Mouse (Mus musculus) cerebellum, adult 18-20 months (tissue): ENCODE results near the gene Ube2o.
"Not testable (repeated sequence)": the region's sequence is repeated elsewhere in the genome, so short reads cannot be mapped to it uniquely, and the experiment has no call there.

Experiments used
- DNase-seq, 2 experiments: peaks; one replicate each; pipeline ENCODE4 v3.0.0; 2021

Ube2o gene

DNA sequence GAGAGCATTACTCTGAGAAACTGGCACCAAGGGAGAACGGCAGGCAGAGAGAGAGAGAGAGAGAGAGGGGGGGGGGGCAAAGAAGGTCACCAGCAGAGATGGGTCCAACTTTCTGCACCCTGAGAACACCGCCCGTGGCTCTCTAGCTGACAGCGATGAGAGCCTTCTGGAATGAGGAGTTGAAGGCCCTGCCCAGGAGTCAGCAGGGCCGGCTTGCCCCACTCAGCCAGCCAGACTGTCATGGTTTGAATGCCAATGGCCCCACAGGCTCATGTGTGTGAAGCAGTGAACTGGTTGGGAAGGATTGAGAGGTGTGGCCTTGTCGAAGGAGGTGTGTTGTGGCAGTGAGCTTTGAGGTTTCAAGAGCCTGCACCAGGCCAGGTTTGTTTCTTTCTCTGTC is 32.0 kb upstream of the Ube2o start:
- no peak for DNase-seq

DNA sequence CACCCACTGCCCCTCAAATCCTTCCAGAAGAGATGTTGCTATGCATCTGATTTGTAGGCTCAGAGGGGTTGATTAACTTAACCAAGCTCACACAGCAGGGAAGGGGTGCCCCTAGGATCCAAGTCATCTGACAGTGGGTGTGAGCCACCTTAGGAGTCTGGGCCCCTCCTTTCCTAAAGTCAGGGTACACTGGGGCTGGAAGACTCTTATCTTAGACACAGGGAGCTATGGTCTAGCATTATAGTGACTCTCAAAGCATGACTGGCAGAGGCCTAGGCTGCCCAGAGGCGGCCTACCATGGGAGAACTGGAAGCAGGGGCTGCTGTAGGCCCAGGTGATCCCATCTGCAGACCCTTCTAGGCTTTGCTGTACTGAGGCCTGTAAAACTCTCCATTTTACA is 31.3 kb upstream of the Ube2o start:
- no peak for DNase-seq

DNA sequence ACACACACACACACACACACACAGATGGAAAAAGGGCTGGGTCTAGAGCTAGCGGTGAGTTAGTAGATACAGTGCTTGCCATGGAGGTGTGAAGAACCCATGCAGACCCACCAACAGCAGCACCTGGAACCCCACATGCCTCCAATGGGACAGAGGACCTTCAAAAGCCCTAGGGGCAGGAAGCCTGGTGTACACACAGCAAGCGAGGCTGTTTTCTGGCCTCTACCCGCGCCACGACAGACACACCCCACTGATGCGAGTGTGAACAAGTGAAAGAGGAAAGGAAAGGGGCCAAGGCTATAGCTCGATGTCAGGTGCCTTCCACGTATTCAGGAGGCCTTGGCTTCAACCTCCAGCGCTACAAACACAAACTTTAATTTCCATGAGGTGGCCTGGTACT is 30.6 kb upstream of the Ube2o start:
- DNase-seq = no peak

DNA sequence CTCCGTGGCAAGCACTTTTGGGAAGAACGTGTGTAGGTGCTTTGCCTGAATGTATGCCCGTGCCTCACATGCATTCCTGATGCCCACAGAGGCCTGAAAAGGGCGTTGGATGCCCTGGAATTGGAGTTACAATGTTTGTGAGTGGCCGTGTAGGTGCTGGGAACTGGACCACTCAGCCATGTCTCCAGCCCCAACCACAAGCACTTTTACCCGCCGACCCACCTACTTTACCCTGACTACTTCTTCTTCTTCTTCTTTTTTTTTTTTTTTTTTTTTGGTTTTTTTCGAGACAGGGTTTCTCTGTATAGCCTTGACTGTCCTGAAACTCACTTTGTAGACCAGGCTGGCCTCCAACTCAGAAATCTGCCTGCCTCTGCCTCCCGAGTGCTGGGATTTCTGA is 29.9 kb upstream of the Ube2o start:
- DNase-seq = not testable (repeated sequence)

DNA sequence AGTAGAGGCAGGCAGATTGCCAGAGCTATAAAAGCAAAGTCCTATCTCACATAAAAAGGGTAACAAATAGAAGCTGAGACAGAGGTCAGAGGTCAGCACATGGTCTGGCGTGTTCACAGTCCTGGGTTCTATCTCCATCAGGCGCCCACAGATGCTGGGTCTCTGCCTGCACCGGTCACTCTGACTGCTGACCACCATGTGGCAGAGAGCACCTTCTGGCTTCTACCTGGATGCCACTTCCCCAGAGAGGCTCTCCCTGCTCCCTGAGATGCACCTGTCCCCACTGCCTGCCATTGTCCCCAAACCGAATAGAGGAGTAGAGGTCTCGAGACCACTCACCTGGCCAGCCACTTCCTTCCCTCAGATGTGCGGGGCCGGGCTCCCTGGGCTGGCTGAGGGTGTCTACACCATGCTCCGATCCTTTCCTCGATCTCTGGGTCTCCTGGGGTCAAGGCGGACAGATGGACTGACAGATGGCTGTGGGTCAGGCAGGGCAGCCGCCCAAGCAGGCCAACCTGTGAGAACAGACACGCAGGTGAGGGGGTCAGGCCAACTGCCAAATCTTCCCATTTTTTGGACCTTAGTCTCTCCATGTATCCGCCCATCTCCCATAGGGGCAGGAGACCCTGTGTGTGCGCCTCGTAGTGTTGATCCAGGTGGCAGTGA is 28.9 kb upstream of the Ube2o start:
- DNase-seq = peak; percentile 92 to 95

DNA sequence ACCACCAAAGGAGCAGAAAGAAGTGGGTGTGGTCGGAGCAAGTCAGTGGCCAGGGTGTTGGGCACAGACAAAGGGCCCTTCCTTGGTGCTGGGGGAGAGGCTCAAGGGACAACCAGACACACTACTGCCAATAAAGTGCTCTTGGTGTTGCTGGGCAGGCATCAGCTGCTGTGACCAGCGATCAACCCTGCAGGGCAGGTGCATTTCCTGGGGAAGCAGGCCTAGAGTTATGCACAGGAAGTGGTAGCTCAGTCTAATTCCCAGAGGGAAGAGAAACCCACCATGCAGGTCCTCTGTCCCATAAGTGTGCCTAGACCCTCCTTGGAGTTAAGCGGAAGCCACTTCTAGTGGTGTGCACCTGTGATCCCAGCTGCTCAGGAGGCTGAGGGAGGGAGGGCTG is 26.5 kb upstream of the Ube2o start:
- no peak for DNase-seq

DNA sequence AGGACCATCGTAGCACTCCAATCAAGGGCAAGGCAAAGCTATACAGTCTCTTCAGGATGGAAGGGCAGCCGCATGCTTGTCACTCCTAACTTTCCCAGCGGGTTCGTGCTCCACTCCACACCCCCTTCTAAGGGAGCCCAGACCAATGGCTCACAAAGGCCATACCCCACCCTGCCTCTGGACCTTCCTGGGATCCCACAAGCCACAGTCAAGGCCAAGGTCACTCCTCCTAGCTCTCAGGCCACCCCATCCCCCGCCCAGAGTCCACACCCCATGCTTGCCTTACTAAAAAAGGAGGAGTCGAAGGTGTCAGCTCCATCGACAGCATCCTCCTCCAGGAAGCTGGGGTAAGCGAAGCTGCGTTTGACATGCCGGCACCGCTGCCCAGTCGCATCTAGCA is 22.9 kb upstream of the Ube2o start:
- no peak for DNase-seq

DNA sequence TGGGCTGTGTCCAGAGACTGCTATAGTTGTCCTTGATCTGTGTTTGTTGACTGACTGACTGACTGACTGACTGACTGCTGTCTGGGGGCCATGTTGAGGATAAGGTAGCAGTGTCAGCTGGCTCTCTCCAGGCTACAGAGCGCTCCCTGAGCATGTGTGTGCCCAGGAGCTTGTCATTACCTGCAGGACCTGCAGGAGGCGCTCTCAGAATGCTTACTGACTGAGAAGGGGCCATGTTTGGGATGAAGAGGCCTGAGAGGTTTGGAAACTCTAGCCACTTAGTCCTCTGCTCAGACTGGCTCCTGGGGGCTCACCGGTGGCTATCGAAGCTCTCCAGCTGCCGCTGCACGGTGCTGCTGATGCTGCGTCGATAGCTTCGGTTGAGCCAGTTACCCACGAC is 22.1 kb upstream of the Ube2o start:
- no peak for DNase-seq

DNA sequence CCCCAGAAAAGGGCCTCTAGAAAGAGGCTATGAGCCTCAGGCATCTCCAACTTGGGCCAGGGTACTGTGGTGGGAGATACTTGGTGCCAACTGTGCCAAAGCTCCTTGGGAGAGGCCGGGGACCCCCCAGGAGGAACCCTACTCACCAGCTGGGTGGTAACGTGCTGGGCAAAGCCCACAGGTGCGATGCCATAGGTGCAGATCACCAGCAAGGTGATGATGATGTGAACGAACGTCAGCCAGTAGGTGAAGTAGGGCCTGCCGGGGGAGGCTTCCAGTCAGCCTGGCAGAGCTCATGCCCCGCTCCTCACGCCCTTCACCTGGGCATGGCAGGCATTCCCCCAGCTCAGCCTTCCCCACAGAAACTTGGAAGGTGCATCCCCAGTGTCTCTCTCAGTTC is 20.8 kb upstream of the Ube2o start:
- DNase-seq = no peak

DNA sequence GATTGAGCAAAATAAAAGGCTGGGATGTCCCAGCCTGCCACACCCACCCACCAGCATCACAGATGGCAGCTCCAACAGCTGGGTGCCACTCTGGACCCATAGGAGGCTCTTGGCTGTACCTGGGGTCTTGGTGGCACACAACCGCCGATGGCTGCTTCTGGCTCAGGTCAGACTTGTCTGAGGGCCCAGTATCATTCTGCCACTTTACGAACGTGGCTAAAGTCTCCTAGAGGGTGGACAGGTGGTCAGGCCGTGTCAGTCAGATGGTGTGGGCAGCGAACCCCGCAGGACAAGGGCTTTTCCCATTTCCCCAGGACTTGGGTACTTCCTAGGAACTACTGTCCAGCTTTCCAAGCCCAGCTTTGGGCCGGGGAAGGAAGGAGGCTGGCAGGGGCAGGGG is 19.9 kb upstream of the Ube2o start:
- DNase-seq = no peak

DNA sequence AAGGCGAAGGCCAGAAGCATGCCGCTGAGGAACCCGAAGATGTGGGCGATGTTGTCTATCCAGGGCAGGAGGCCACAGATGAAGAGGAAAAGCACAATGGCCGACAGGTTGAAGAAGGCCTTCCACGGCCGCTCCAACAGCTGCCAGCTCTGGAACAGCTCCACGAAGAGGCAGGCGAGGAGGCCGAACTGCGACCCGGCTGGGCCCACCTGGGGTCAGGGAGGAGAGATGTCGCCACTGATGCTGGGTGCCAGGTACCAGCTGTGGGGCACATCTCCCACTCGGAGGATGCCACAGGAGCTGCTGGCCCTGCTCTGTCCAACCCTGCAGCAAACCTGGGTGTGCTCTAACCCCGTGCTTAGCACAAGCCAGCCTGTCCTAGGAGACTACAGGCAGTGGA is 18.0 kb upstream of the Ube2o start:
- DNase-seq = no peak

DNA sequence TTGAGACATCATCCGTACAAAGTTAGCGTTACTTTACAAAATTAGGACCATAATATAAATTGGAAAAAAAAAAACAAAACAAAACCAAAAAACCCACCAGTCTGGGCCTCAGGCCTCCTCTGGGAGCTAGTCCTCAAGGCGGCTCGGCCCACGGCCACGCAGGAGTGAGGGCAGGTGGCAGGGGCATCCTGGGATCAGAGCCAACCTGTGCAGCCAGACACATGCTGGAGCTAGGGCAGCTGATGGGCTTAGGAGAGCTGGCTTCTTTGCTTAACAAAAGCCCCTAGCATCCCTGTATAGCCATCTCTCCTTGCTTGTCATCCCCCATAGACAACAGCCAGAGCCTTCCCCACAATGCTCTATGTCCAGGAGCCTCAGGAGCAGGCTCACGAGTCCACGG is 16.9 kb upstream of the Ube2o start:
- no peak for DNase-seq

DNA sequence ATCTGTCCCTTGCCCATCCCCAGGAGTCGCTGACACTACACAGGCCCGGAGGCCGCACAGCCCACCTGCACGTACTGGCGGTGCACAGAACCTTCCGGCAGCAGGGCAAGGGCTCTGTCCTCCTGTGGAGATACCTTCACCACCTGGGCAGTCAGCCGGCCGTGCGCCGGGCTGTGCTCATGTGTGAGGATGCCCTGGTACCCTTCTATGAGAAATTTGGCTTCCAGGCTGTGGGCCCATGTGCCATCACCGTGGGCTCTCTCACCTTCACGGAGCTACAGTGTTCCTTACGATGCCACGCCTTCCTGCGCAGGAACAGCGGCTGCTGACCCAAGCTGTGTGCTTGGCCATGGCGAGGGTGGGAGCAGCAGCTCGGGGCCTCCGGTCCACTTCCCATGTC is 15.5 kb upstream of the Ube2o start:
- no peak for DNase-seq

DNA sequence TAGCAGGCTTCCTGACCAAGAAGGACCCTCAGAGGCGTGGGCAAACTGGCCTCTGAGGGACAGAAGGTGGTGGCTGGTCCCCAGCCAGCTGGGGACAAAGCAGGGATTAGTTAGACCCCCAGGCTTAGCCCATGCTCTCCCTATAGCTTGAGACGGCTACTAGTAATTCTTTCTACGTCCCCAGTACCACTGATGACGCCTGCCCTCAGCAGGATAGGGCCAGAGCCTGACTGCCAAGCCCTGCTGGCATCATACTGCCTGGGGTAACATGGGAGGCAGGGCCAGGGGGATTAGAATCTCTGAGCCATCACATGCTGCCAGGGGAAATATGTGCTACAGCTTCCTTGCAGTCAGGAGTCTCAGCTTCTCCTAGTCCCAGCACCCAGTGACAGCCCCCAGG is 12.1 kb upstream of the Ube2o start:
- no peak for DNase-seq

DNA sequence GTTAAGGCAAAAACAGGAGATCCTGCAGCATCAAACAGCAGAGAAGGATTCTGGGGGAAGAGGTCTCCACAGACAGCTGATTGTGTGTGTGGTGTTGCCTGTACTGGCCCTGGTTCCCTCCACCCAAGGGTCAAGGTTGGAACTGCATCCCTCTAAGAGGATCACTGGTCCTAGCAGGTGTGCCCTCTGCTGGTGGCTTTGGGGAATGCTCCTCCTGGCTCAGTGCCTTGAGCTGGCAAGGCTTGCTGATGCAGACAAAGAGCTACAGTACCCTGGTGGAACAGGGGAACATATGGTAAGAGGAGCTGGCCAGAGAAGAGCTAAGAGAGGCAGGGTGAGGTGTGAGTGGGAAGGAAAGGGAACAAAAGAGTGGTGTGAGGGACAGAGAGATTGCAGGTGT is 11.2 kb upstream of the Ube2o start:
- DNase-seq = peak; percentile 98 to 100

DNA sequence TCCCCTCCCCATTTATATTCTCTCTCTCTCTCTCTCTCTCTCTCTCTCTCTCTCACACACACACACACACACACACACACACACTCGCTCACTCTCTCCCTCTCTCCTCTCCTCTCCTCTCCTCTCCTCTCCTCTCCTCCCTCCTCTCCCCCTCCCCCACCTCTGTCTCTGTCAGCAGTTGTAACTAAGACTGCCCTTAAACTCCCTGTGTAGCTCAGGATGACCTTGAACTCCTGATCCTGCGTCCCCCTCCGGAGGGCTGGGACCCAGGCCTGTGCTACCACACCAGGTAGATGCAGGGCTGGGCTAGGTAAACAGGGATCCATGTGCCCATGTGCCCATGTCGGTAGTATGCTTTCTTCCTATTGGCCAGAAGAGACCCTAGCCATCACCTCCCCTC is 10.4 kb upstream of the Ube2o start:
- DNase-seq = no peak

DNA sequence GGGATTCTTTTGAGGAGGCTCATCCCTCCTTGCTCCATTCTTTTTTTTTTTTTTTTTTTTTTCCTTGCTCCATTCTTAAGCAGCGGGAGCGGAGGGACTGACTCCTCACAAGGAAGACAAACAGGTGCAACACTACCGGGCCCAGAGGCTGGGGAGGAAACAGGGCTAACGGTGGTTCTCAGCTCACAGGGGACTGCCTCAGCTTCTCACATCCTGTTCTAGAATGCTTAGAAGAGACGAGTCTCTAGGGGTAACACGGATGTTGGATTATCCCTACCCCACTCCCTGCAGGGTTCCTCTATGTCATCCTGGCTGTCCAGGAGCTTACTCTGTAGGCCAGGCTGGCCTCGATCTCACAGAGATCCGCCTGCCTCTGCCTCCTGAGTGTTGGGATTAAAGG is 8.3 kb upstream of the Ube2o start:
- no peak for DNase-seq

DNA sequence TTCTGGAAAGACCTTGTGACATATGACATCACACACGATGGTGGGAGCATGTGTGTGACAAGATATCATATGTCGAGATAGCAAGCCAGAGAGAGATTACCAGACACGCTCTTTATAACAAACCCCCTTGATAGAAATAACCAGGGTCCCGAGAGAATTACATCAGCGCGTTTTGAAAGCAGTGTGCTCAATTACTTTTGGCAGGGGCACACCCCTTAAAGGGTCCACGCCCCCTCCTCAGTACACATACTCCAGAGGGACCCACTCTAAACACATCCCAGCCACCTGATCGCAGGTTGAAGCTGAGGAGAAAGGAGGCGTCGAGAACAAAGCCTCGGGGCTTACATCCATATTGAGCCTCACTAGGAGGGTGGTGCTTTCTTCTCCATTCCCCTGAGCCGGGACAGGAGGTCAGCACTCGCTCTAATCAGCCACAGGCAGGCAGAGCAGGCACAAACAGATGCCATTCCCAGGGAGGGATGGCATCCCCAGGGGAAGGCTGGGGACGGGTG is 7.8 kb upstream of the Ube2o start:
- DNase-seq = no peak

DNA sequence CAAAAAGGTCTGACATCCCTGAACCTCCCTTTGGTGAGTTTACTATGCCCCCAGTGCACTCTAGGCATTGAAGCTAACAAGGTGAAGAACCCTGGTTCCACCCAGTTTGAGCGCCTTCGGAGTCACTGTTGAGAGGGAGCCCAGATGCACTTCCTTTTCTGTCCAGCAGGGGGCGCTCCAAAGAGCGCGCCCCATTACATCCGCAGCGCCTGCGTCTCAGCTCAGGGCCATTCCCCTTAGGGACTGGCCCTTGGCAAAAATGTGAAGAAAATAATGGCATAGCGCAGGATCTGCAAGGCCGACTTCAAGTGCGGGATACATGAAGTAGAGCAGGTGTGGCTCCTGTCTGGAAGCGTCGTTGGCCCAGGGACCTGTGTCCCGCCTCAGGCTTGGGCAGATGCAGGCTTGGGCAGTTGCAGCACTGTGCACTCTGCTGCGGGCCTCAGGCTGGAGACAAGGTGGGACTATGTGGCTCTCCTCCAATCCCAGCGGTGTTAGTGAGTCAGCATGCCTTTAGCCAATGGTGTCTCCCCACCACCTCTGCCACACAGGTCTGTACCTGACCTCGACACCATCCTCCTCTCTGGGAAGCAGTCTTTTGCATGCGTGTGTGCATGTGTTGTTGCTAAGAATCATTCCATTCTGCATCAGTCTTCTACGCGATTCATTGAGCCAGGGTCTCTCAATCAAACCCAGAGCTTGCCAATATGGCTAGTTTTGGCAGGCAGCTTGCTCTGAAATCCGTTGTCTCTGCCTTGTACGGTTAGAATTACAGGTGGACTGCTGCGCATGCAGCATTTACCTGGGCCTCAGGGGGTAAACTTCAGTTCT is 5.8 kb upstream of the Ube2o start:
- DNase-seq = peak; percentile 68 to 86

DNA sequence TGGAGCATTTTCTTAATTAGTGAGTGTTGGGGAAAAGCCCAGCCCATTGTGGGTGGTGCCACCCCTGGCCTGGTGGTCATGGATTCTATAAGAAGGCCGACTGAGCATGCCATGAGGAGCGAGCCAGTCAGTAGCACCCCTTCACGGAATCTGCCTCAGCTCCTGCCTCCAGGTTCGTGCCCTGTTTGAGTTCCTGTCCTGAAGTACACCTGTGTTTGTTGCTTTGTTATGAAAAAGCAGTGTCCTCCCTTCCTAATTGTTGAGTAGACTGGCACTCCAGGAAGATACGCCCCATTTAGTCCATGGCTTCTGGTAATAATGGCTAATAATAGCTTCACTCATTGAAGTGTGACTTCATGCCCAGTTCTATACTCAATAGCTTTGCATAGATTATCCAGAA is 5.1 kb upstream of the Ube2o start, which contains the start of gene Aanat:
Gene Aanat, plus strand, starts transcription at position 123 of the 400 bp plus-strand sequence.
- no peak for DNase-seq

DNA sequence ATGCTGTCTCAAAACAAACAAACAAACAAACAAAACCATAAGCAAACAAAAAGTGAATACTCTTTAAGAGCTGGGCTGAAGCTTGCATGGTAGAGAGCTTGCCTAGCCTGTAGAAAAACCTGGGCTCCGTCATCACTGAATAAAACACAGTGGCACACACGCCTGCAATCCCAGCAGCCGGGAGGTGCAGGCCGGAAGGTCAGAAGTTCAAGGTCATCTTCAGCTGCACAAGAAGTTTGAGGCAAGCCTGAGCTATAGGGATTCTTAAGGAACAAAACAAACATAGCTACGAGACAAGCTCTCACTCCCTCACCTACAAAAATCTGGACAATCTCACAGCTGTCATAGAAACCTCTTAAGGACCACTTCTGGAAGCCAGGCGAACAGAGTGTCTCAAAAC is 4.4 kb upstream of the Ube2o start:
- DNase-seq = no peak

DNA sequence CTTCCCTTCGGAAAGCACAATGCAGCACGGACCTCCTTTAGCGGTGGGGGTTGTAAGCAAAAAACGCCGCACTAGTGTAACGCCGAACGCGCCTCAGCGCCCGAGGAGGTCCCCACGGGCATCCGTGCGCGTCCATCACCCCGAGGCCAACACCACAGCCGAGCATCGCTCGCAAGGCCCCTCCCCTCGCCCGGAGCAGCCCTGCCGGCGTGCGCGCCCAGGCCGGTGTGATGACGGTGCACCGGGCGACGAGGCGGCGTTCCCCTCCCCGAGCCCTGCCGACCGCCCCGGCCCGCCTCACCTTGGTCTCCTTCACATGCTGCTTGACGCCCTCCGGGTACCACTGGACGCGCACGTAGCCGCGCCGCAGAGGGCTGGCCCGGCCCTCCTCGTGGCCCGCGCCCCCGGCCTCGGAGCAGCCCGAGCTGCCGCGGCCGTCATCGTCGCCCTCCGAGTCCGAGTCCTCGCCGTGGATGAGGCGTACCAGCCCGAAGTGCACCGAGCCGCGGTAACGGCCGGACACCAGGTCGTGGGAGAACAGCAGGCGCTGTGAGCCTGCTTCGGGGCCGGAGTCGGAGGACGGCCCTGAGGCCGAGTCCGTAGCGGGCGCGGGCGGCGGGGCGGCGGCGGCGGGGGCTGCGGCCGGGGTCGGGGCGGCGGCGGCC is 404 bp downstream of the Ube2o start:
- peak; percentile 72 to 76 for DNase-seq

DNA sequence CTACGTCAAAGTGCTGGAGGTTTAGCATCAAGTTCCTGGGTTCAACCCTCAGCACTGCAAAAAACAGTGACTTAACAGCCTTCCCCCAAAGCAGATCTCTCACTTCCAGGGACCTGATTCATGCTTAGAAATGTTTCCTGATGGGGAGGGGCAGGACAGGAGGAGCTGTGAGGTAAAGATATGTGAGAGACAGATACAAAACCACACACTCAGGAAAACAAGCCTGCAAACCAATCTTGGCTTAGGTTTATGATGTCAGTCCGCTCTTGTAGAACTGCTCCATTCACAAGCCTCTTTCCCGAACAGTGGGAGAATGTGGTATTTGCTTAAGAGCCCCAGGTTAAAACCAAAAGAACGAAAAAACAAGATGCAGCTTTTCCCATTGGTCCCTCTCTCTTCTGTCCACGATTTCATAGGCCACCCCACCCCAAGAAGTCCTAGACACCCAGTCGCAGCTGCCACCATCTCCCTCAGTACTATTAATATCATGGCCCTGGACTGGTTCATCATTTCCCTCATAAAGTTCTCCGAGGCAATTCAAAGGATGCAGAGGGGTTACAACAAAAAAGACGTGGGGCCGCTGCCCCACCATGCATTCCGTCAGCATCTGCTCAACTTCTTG is 1.1 kb downstream of the Ube2o start:
- DNase-seq = no peak
